Mouse (Mus musculus) cerebellum, adult (tissue): ENCODE data around the gene Pmvk.
A peak's percentile ranks its signal among the peaks of the same experiment; 100 is the strongest.
"Not testable (repeated sequence)": the region's sequence is repeated elsewhere in the genome, so short reads cannot be mapped to it uniquely, and the experiment has no call there.

Experiments
- ATAC-seq: cut with Nextera tagmentation; 2 replicates; pipeline ENCODE4 v1.9.2; 2017; ENCODE audit warnings: mild to moderate bottlenecking, moderate library complexity, mixed read lengths; ENCODE audit not compliant: insufficient number of reproducible peaks, low FRiP score, low TSS enrichment

Gene Pmvk

GRCm38 (mm10) chr3:89425876-89426275 lies 28.5 kb upstream of the Pmvk start:
- ATAC-seq = no peak

GRCm38 (mm10) chr3:89429021-89429420 lies 25.3 kb upstream of the Pmvk start:
- not testable (repeated sequence) for ATAC-seq

GRCm38 (mm10) chr3:89430171-89431159 lies 23.9 kb upstream of the Pmvk start, which contains the start of gene Pygo2:
Pygo2 (plus strand) TSS chr3:89430214.
- peak; percentile 95 for ATAC-seq

DNA sequence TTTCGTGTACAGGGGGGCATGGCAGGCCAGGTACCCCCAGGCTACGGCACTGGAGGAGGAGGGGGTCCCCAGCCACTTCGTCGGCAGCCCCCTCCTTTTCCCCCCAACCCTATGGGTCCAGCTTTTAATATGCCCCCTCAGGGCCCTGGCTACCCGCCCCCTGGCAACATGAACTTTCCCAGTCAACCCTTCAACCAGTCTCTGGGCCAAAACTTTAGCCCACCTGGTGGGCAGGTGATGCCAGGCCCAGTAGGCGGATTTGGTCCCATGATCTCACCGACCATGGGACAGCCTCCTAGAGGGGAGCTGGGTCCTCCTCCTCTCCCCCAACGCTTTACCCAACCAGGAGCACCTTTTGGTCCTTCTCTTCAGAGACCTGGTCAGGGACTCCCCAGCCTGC lies 21.7 kb upstream of the Pmvk start:
- ATAC-seq = no peak

DNA sequence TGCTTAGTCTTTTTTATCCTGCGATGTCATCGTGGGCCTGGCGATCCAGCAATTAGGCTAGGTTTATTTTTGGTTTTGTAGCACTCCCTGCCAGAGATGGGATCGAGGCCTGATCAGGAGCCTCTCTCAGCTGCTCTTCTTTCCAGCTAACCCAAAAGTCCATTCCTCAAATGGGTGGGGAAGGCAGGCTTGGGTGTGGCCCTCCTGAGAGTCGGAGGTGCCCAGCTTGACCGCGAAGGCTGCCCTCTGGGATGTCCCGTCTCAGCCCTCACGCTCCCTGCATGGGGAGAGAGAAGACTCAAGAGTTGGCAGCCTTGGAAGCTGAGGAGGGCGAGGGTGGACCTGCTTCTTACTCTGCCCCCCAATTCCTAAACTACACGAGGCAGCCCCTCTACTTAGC lies 19.8 kb upstream of the Pmvk start:
- no peak for ATAC-seq

GRCm38 (mm10) chr3:89435041-89435440 lies 19.3 kb upstream of the Pmvk start:
- ATAC-seq = no peak

DNA sequence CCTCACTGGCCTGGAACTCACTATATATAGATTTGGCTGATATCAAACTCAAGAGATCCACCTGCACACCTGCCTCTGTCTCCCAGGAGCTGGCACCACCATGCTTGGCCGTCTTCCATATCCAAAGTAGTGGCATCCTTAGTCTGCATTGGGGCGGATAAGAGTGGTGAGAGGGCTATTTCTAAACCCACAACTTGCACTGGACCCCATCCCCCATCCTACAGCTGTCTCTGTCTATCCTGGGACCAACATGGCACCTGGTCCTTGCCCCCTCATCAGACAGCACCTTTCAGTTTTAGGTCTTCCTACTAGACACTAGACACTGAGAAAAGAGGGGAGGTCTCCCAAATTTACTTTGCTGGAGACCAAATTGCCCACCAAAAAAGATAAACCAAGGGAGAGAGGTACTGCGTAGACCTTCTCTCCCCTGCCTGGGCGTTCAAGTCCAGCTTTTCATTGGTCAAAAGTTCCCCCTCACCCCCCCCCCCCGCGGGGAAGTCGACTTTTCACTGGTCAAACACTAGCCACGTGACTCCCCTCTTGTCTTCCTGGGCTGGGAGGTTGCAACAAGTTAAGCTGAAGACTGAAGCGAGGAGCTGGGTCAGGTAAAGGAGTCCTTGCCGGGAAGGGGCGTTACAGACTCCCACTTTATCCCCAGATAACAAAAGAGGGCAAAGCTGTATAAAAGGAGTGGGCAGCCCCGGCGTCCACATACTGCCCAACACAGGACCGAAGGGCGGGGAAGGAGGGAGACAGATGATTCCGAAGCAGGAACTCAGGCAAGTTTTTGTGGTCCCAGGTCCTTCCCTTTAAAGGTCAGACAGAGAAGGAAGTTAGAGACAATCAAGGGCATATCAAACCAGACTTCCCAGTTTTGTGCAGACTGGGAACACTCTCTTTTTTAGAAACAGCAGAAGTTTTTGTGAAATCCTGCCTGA lies 17.9 kb upstream of the Pmvk start, which contains the start of gene Pbxip1:
Gene Pbxip1, plus strand, starts transcription at position 531 of the 938 bp plus-strand sequence.
- no peak for ATAC-seq

DNA sequence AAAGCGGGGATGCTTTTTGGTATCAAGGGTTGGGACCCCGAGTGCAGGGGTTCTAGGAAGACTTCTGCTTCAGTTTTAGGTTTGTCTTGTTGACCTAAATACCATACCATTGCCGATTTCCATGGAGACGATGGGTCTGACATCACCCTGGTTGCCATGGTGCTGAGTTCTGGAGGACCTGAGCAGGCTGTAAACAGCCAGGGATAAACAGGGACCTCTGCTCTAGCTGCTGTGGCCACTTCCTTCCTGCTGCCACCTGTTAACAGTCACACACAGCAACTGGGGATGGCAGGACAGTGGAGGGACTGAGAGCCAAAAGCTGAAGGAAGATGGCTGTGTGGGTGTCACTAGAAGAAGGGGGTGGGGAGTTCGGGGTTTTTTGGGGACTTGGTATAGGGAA lies 17.1 kb upstream of the Pmvk start:
- no peak for ATAC-seq

DNA sequence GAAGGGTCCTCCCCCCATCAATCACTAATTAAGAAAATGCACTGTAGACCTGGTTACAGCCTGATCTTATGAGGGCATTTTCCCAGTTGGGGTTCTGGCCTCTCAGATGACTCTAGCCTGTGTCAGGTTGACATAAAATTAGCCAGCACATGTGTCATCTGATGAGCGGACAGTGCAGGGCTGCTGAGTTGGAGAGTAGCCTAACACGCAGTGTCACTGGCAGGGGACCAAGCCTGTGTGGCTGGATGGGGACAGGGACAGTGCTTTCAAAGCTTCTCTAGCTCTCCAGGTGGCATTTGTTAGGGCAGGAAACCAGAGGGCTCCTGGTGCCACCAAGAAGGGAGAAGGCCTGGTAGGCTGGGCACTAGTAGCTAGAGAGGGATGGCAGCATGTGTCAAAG lies 13.7 kb upstream of the Pmvk start:
- ATAC-seq = no peak

DNA sequence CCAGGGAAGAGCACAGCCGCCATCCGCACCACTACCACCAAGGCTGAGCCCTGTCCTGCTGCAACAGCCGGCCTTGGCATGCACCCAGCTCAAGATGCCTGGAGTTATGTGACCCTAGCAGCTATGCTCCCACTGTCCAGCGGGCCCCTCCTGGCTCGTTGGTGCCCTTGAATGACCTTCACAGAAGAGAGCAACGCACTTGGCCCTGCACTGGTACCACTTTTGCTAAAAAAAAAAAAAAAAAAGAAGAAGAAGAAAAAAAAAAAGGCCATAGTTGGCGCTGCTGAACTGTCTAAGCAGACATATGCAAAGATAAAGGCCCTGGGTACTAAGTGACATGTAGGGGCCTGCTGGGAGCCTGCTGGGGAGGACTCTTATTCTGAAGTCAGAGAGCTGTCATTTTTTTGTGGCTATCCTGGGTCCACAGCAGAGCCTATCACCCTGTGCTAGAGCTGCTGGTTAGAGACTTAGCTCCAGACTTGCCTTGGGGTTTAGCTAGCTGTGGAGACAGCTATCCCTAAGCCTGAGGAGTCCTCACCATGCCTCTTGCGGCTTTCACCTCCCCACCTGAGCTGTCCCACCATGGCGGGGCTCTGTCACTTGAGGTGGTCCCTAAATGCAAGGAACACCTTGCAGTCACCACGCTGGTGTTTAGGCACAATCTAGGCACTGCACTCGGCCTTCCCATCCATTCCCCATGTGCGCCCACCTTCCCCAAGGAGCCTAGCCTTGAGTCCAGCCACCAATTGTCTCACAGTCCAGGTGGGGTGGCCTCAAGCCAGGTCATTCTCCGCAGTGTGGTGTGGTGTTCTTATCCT lies 5.4 kb upstream of the Pmvk start:
- ATAC-seq = no peak

DNA sequence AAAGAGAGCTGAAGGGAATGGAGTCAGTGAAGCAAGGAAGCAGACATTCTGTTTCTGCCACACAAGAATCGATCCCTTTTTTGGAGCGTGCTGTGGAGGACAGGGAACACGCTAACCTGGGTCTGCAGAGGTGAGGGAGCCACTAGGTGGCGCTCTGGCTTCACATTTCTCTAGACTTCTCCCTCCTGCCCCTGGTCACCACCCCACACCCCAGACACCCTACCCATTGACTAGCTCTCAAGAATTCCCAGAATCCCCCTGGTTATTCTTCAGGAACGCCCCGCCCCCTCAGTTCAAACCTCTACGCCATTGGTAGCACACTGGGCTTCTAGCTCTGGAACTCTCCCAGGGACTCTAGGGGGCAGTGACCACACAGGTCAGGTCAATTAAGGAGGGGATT lies 4.8 kb upstream of the Pmvk start:
- ATAC-seq = peak; percentile 41; the same call in 1 of the 2 replicates

- no peak for ATAC-seq
Observed at GRCm38 (mm10) chr3:89451916-89452315, 2.4 kb upstream of the Pmvk start.

GRCm38 (mm10) chr3:89455786-89456285 lies 1.5 kb downstream of the Pmvk start:
- no peak for ATAC-seq

DNA sequence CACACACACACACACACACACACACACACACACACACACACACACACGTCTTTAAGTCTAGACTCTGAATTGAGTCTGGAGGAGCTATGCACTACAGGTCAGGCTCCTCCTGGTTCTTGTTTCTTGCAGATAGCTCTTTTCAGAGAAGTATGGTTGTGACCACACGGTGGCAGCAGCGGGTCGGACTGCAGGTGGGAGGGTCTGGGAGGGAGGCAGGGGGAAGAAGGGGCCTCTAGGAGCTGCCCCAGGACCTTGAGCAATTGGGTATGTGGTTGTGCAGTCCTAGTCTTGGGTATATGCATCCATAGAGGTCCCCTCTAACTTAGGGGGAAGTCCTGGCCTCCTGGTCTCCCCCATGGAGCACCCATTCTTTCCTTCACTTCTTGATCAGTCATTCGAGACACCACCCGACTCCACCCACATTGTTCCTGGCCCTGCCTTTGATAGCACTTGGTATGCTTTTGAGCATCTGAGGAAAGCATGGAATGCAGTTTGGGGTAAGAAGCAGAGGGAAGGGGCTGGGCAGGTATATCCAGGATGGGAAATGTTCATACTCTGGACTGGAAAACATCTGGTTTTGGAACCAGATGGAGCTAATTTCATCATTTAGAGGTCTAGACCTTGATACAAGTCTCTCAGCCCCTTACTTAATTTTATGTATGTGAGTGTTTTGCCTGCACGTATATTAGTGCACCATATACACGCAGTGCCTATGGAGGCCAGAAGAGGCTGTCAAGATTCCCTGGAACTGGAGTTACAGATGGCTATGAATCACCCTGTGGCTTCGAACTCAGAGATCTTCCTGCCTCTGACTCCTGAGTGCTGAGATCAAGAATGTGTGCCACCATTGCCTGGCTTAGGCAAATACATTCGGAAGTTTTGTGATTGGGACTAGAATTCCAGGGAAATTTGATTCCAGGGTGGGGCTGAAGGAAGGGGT lies 2.7 kb downstream of the Pmvk start:
- no peak for ATAC-seq

GRCm38 (mm10) chr3:89458372-89458964 lies 4.1 kb downstream of the Pmvk start:
- ATAC-seq = no peak

DNA sequence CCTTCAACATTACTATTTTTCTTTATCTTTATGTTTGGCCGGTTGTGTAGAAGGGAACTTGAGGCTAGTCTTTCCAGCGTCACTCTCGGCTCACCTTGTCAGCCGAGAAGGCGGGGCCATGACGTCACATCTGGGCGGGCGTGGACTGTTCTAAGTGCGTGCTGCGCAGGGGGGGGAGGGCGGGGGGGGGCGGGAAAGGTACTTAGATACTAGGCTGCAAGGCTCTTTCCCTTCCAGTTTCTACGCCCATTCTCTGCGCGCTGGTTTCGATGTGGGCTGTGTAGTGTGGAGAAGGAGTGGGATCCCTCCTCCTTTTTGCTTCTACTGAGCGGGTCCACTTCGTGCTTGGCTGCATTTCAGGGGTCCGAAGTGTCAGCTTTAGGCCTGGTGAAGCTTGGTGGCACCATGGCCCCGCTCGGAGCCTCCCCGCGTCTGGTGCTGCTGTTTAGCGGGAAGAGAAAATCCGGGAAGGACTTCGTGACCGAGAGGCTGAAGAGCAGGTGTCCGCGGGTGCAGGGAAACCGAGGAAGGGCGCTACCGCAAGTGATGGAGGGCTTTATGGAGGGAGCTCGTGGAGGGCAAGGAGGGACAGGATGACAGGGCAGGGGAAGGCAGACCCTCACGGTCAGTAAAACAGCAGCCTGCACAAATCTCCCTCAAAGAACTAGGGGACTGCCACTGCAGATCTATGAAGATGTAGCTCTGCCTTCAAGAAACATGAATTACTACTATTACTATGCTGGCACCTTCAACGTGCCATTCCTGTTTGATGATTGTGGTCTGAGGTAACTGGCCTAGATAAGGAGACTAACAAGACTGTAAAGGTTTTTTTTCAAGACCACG lies 4.8 kb downstream of the Pmvk start:
- peak; percentile 77 for ATAC-seq

DNA sequence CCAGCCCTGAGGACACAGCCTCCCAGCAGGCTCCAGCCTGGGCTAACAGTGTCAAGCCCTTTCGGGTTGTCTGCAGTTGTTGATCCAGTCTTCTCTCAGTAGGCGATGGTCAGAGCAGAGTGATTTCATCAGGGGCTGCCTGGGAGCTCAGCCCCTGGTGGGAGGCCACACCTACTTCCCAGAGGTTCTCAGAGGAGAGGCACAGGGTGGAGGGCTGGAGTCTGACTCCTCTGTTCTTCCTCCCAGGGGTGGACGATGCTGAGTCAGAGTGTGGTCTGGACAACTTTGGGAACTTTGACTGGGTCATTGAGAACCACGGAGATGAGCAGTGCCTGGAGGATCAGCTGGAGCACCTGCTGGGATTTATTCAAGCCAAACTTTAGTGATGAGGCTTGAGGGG lies 13.9 kb downstream of the Pmvk start:
- no peak for ATAC-seq
